Mouse (Mus musculus) midbrain, embryonic 11.5 days (tissue): ENCODE measurements around the gene Xpnpep3. TPM values are rescaled to one million over a fixed set of nuclear protein-coding genes. Genes with fewer than 3 reads are reported as not detected.

ENCODE experiments used
- polyA plus RNA-seq: library from polyadenylated mRNA; unstranded; fragments of >200 nt; fragmentation: Nextera tagmentation; extraction: Ambion mirVana; gene quantifications from 2 replicates; pipeline ENCODE4 v1.2.1, GENCODE M21; 2014

Xpnpep3 gene
- polyA plus RNA-seq, 1 experiment from 2014 or later: 7.0 TPM

Other genes with a start within 250 kb of the Xpnpep3 start
- 20.7 and 21.8 TPM in 2 replicates for gene Mrtfa, start 209.4 kb upstream of the Xpnpep3 start, polyA plus RNA-seq
- gene Mchr1, start 164.6 kb upstream of the Xpnpep3 start, polyA plus RNA-seq: 0.44 and 0.74 TPM in 2 replicates
- gene Slc25a17, start 39.3 kb upstream of the Xpnpep3 start, polyA plus RNA-seq: 110 and 118 TPM in 2 replicates
- 196 and 205 TPM in 2 replicates for gene St13, start 61 bp upstream of the Xpnpep3 start, polyA plus RNA-seq
- gene Dnajb7, start 8.2 kb downstream of the Xpnpep3 start, polyA plus RNA-seq: 0.74 and 1.0 TPM in 2 replicates
- gene Rbx1, start 66.2 kb downstream of the Xpnpep3 start, polyA plus RNA-seq: 532 and 574 TPM in 2 replicates
- gene Ep300, start 185.2 kb downstream of the Xpnpep3 start, polyA plus RNA-seq: 23.7 and 25.8 TPM in 2 replicates